Mouse (Mus musculus) neural tube, embryonic 11.5 days (tissue): ENCODE results near the gene Lrrc26. TPM values are rescaled to one million over a fixed set of nuclear protein-coding genes. Genes with fewer than 3 reads are reported as not detected.

ENCODE experiments used
- ATAC-seq: fragments of 200-750 bp; cut with Nextera tagmentation; 2 replicates; pipeline ENCODE4 v1.8.0; 2017; ENCODE audit warnings: moderate number of reproducible peaks, mild to moderate bottlenecking, moderate TSS enrichment, moderate library complexity; ENCODE audit not compliant: insufficient read depth, low FRiP score, low TSS enrichment
- DNase-seq: peaks from one replicate; pipeline ENCODE4 v3.0.0-alpha.2; 2015; ENCODE audit warnings: low spot score
- H3K27ac ChIP-seq: fragments of 300-500 bp; sonication (generic); 2 replicates; pipeline ENCODE4 v1.5.1; 2014; ENCODE audit warnings: low read depth, mild to moderate bottlenecking, low read length
- H3K27me3 ChIP-seq: fragments of 300-500 bp; sonication (generic); 2 replicates; pipeline ENCODE4 v1.6.1; 2014; ENCODE audit warnings: mild to moderate bottlenecking, low read length, mixed read lengths; ENCODE audit not compliant: control insufficient read depth, insufficient read depth
- H3K36me3 ChIP-seq: fragments of 300-500 bp; sonication (generic); 2 replicates; pipeline ENCODE4 v1.6.1; 2014; ENCODE audit warnings: mild to moderate bottlenecking, low read length, moderate library complexity, mixed read lengths; ENCODE audit not compliant: control insufficient read depth, insufficient read depth
- H3K4me1 ChIP-seq: fragments of 300-500 bp; sonication (generic); 2 replicates; pipeline ENCODE4 v1.6.1; 2014; ENCODE audit warnings: low read length, mixed read lengths; ENCODE audit not compliant: control insufficient read depth, insufficient read depth
- H3K4me2 ChIP-seq: fragments of 300-500 bp; sonication (generic); 2 replicates; pipeline ENCODE4 v1.6.1; 2014; ENCODE audit warnings: low read depth, mild to moderate bottlenecking, moderate library complexity
- H3K4me3 ChIP-seq: fragments of 300-500 bp; sonication (generic); 2 replicates; pipeline ENCODE4 v1.5.1; 2014; ENCODE audit warnings: low read depth, low read length
- H3K9ac ChIP-seq: fragments of 300-500 bp; sonication (generic); 2 replicates; pipeline ENCODE4 v1.6.1; 2014; ENCODE audit warnings: mild to moderate bottlenecking, low read length
- H3K9me3 ChIP-seq: fragments of 300-500 bp; sonication (generic); 2 replicates; pipeline ENCODE4 v1.6.1; 2016; ENCODE audit warnings: low read length; ENCODE audit not compliant: control insufficient read depth
- WGBS: fragments of 180-500 bp; shearing (Covaris S2); extraction: QIAGEN DNeasy Blood & Tissue Kit; methylation state at CpG from one replicate; pipeline ENCODE4 v1.1.7; 2014; 5-methylcytosine and 5-hydroxymethylcytosine counted together
- polyA plus RNA-seq: library from polyadenylated mRNA; unstranded; fragments of >200 nt; fragmentation: Nextera tagmentation; extraction: Ambion mirVana; gene quantifications from 2 replicates; pipeline ENCODE4 v1.2.1, GENCODE M21; 2014

The Lrrc26 gene
- polyA plus RNA-seq, 1 experiment from 2014 or later = not detected

GRCm38 (mm10) chr2:25272515-25272914, 17.2 kb upstream of the Lrrc26 start:
- Histone ChIP-seq H3K4me2 (peak overlapping the region; percentile 92), H3K9ac (peak overlapping the region; percentile 70), H3K27ac (peak overlapping the region; percentile 31; the same call in 1 of the 2 replicates), H3K9me3 (no peaks in the 10 kb centered on the region), H3K36me3 (peaks cover 5% of the 10 kb centered on the region), H3K4me3 (peak overlapping the region; percentile 87), H3K4me1 (peaks cover 17% of the 10 kb centered on the region), H3K27me3 (no peaks in the 10 kb centered on the region)
- WGBS = under 1% methylated on average over 29 of the region's 29 CpGs
- ATAC-seq = peak; percentile 51
- DNase-seq = no peak

GRCm38 (mm10) chr2:25273010-25273409, 16.7 kb upstream of the Lrrc26 start:
- Histone ChIP-seq H3K9me3 (no peaks in the 10 kb centered on the region), H3K4me3 (peak overlapping the region; percentile 87), H3K4me1 (peaks cover 17% of the 10 kb centered on the region), H3K9ac (peak overlapping the region; percentile 70), H3K4me2 (peak overlapping the region; percentile 92), H3K27me3 (no peaks in the 10 kb centered on the region), H3K27ac (no peak overlapping the region), H3K36me3 (peaks cover 8% of the 10 kb centered on the region)
- WGBS = 40% methylated on average over 16 of the region's 16 CpGs
- DNase-seq (no peak), ATAC-seq (no peak)

GRCm38 (mm10) chr2:25278928-25279882, 10.5 kb upstream of the Lrrc26 start:
- no peak for ATAC-seq
- Histone ChIP-seq H3K36me3 (peaks cover 28% of the 10 kb centered on the region), H3K4me1 (no peaks in the 10 kb centered on the region), H3K4me3 (no peak overlapping the region), H3K27ac (no peak overlapping the region), H3K27me3 (no peaks in the 10 kb centered on the region), H3K9ac (no peak overlapping the region), H3K4me2 (no peak overlapping the region), H3K9me3 (no peaks in the 10 kb centered on the region)
- 67% methylated on average over 13 of the region's 13 CpGs for WGBS
- DNase-seq = peak; percentile 81

- Histone ChIP-seq H3K4me3 (no peak overlapping the region), H3K9me3 (no peaks in the 10 kb centered on the region), H3K4me1 (no peaks in the 10 kb centered on the region), H3K9ac (no peak overlapping the region), H3K27ac (no peak overlapping the region), H3K4me2 (no peak overlapping the region), H3K36me3 (peaks cover 23% of the 10 kb centered on the region), H3K27me3 (peaks cover 30% of the 10 kb centered on the region)
- ATAC-seq (no peak), DNase-seq (no peak)
- WGBS = 94% methylated on average over 2 of the region's 2 CpGs
Measured at GRCm38 (mm10) chr2:25285551-25285950, 4.2 kb upstream of the Lrrc26 start.

- H3K9me3 ChIP-seq = no peaks in the 10 kb centered on the region
- peaks cover 17% of the 10 kb centered on the region for H3K36me3 ChIP-seq
- H3K9ac ChIP-seq = no peak overlapping the region
- H3K4me2 ChIP-seq = no peak overlapping the region
- no peak for DNase-seq
- H3K27me3 ChIP-seq = peaks cover 37% of the 10 kb centered on the region
- 93% methylated on average over 1 of the region's 1 CpGs for WGBS
- H3K4me3 ChIP-seq = no peak overlapping the region
- ATAC-seq = no peak
- H3K27ac ChIP-seq = no peak overlapping the region
- H3K4me1 ChIP-seq = no peaks in the 10 kb centered on the region
Measured at GRCm38 (mm10) chr2:25286314-25286713, 3.4 kb upstream of the Lrrc26 start.

GRCm38 (mm10) chr2:25286837-25287636, 2.7 kb upstream of the Lrrc26 start:
- Histone ChIP-seq H3K27me3 (peaks cover 45% of the 10 kb centered on the region), H3K9me3 (no peaks in the 10 kb centered on the region), H3K27ac (no peak overlapping the region), H3K4me3 (no peak overlapping the region), H3K36me3 (peaks cover 17% of the 10 kb centered on the region), H3K4me1 (no peaks in the 10 kb centered on the region), H3K9ac (no peak overlapping the region), H3K4me2 (no peak overlapping the region)
- WGBS = 59% methylated on average over 7 of the region's 7 CpGs
- DNase-seq (no peak), ATAC-seq (no peak)

GRCm38 (mm10) chr2:25287927-25288649, 1.6 kb upstream of the Lrrc26 start, which contains the start of gene Tmem210:
Gene Tmem210, plus strand, starts transcription at chr2:25288145.
- Histone ChIP-seq H3K4me3 (no peak within 1 kb of the TSS), H3K4me2 (no peak within 1 kb of the TSS), H3K27me3 (peaks cover 53% of the 10 kb centered on the region), H3K27ac (no peak within 1 kb of the TSS), H3K9me3 (no peaks in the 10 kb centered on the region), H3K4me1 (no peaks in the 10 kb centered on the region), H3K36me3 (peaks cover 14% of the 10 kb centered on the region), H3K9ac (no peak within 1 kb of the TSS)
- DNase-seq (no peak), ATAC-seq (no peak)
- 85% methylated on average over 6 of the region's 6 CpGs for WGBS

- H3K27me3 ChIP-seq = peaks cover 56% of the 10 kb centered on the region
- DNase-seq (no peak), ATAC-seq (no peak)
- 85% methylated on average over 7 of the region's 7 CpGs for WGBS
- no peak overlapping the region for H3K9ac ChIP-seq
- H3K36me3 ChIP-seq = peaks cover 14% of the 10 kb centered on the region
- H3K4me1 ChIP-seq = no peaks in the 10 kb centered on the region
- H3K27ac ChIP-seq = no peak overlapping the region
- no peak overlapping the region for H3K4me2 ChIP-seq
- H3K9me3 ChIP-seq = no peaks in the 10 kb centered on the region
- no peak overlapping the region for H3K4me3 ChIP-seq
Measured at GRCm38 (mm10) chr2:25288734-25289345, 875 bp upstream of the Lrrc26 start.
